In the genomic region with DNA sequence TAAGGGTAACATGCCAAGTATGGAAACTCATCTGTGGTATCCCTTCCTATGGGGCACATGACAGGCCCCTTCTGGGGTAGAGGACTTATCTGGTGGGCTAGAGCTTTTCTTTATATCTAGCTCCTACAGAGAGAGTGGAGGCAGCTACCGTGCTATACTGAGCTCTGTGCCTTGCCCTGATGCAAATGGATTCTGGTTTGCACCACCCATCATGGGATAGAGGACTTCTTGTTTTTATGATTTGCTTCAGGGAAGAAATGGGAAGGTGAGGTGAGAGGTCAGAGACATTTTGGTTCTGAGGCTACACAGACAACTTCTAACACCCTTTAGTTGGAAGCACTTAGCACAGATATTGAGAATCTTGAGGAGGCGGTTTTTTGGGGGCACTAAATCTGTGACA, we compare ENCODE assay signal across 23 mouse cellular contexts.
A peak's percentile ranks its signal among the peaks of the same experiment; 100 is the strongest.
DNase-seq lines count a peak whose midpoint lies in the region; ATAC-seq and TF ChIP-seq lines count a peak whose summit lies in the region.
"Had no signal": no experiment of that assay in that cellular context is flagged by ENCODE, and none has a peak within 500 bp of the region (broad histone marks: within the 10 kb centered on the region; RNA-seq: fewer than 3 reads in every experiment).

No protein-coding gene starts in this region.

- WGBS in liver, adult 2 months = 87% methylated on average over 2 of the region's 2 CpGs

- no peak overlapping the region for H3K27ac ChIP-seq in liver, adult 2 months (replicated peaks; ENCODE audit: insufficient read depth, low read depth, low read length)
- H3K27ac ChIP-seq in ES-Bruce4 (ENCODE audit: insufficient read depth, low read length) = peak overlapping the region; percentile 54; the same call in 1 of the 2 replicates
- H3K27ac ChIP-seq: heart, embryonic 15.5 days; hindbrain, embryonic 13.5 days; layer of hippocampus, adult 2 months; liver, embryonic 14.5 days; neural tube, embryonic 13.5 days; stomach, postnatal 0 days had no signal

- H3K9me3 ChIP-seq in ES-Bruce4 (replicated peaks; ENCODE audit: control insufficient read depth, insufficient read depth, low read length, poor library complexity, severe bottlenecking) = peaks cover 7% of the 10 kb centered on the region

- no peaks in the 10 kb centered on the region for H3K27me3 ChIP-seq in liver, adult 2 months (ENCODE audit: control insufficient read depth, insufficient read depth, low read length)
- no peaks in the 10 kb centered on the region for H3K27me3 ChIP-seq in ES-Bruce4 (ENCODE audit: control insufficient read depth, insufficient read depth, low read length, poor library complexity, severe bottlenecking)
- H3K27me3 ChIP-seq in myocyte (ENCODE audit: control insufficient read depth, insufficient read depth, insufficient read length) = no peaks in the 10 kb centered on the region
- H3K27me3 ChIP-seq: heart, embryonic 15.5 days; hindbrain, embryonic 13.5 days; neural tube, embryonic 13.5 days had no signal

- peak; percentile 61 for ATAC-seq in granulocyte monocyte progenitor cell, adult 5-6 weeks (replicated peaks; ENCODE audit: poor library complexity, severe bottlenecking)

- H3ac ChIP-seq in myocyte (ENCODE audit: control insufficient read depth, insufficient read length) = no peak overlapping the region

- H3K4me3 ChIP-seq in liver, adult 2 months (ENCODE audit: insufficient read depth, low read depth, low read length) = no peak overlapping the region
- H3K4me3 ChIP-seq in ES-Bruce4 (ENCODE audit: low read depth, low read length) = no peak overlapping the region
- H3K4me3 ChIP-seq in myocyte = no peak overlapping the region
- H3K4me3 ChIP-seq: heart, embryonic 15.5 days; hindbrain, embryonic 13.5 days; layer of hippocampus, adult 2 months; neural tube, embryonic 13.5 days had no signal

- H3K36me3 ChIP-seq in liver, adult 2 months (ENCODE audit: control insufficient read depth, insufficient read depth, low read length) = no peaks in the 10 kb centered on the region
- H3K36me3 ChIP-seq in ES-Bruce4 (ENCODE audit: control insufficient read depth, insufficient read depth, low read length, poor library complexity, severe bottlenecking) = no peaks in the 10 kb centered on the region
- no peaks in the 10 kb centered on the region for H3K36me3 ChIP-seq in myocyte (ENCODE audit: control insufficient read depth, insufficient read depth)
- H3K36me3 ChIP-seq: G1E; heart, embryonic 15.5 days; hindbrain, embryonic 13.5 days; neural tube, embryonic 13.5 days had no signal

- no peak for TF ChIP-seq EP300 in ES-Bruce4 (IDR thresholded peaks at IDR 0.05; ENCODE audit: insufficient read depth, low read depth, low read length)

- peak overlapping the region; percentile 24 for H3K4me2 ChIP-seq in myocyte (ENCODE audit: low read depth)
- H3K4me2 ChIP-seq: heart, embryonic 15.5 days; hindbrain, embryonic 13.5 days; neural tube, embryonic 13.5 days had no signal

- peak; percentile 15 for DNase-seq in liver, adult 2 months (ENCODE audit: extremely low read depth, low read depth, low spot score)
- DNase-seq in liver = no peak
- no peak for DNase-seq in cerebellum, adult 18-20 months
- DNase-seq in retina, postnatal 1 day = no peak
- no peak for DNase-seq in thymus, postnatal 25 days
- DNase-seq: adrenal gland, adult 8-10 months; cerebellum, adult 9-11 months; kidney, adult 8-10 months; kidney, postnatal 25 days; midbrain, embryonic 14.5 days; right cerebral cortex, adult 18-20 months; right cerebral cortex, postnatal 4 days; thymus, adult 2 months had no signal

- H3K4me1 ChIP-seq in liver, adult 2 months (ENCODE audit: control insufficient read depth, insufficient read depth, low read length) = peaks cover 6% of the 10 kb centered on the region
- H3K4me1 ChIP-seq in ES-Bruce4 (ENCODE audit: control insufficient read depth, insufficient read depth, low read length) = no peaks in the 10 kb centered on the region
- H3K4me1 ChIP-seq: heart, embryonic 15.5 days; hindbrain, embryonic 13.5 days; neural tube, embryonic 13.5 days had no signal

- no peaks in the 10 kb centered on the region for H3K79me2 ChIP-seq in liver, adult 2 months (ENCODE audit: control insufficient read depth, insufficient read depth, low read length)
- H3K79me2 ChIP-seq in myocyte (ENCODE audit: control insufficient read depth, insufficient read depth) = no peaks in the 10 kb centered on the region

- TF ChIP-seq CTCF in liver, adult 2 months (IDR thresholded peaks at IDR 0.05; ENCODE audit: low read depth, low read length) = no peak
- TF ChIP-seq CTCF in ES-Bruce4 (IDR thresholded peaks at IDR 0.05; ENCODE audit: low read depth, low read length) = no peak

- no peak for TF ChIP-seq POLR2A in liver, adult 2 months (IDR thresholded peaks at IDR 0.05; ENCODE audit: extremely low read depth, insufficient read depth, low read length)
- TF ChIP-seq POLR2A in ES-Bruce4 (IDR thresholded peaks at IDR 0.05; ENCODE audit: insufficient read depth, low read length) (no peak), myocyte (IDR thresholded peaks at IDR 0.05; ENCODE audit: insufficient read length, low read depth) (no peak)

- H3K9ac ChIP-seq in liver, adult 2 months (ENCODE audit: low read depth, low read length) = no peak overlapping the region
- no peak overlapping the region for H3K9ac ChIP-seq in ES-Bruce4 (ENCODE audit: low read depth, poor library complexity, severe bottlenecking)
- H3K9ac ChIP-seq: heart, embryonic 15.5 days; hindbrain, embryonic 13.5 days; liver, embryonic 14.5 days; neural tube, embryonic 13.5 days had no signal

TF ChIP-seq in myocyte, 11 proteins besides CTCF, POLR2A, EP300 and RAD21:
- TF ChIP-seq MYOG (IDR thresholded peaks at IDR 0.05; ENCODE audit: control insufficient read depth in 1 of 3, insufficient read depth in 1 of 3, insufficient read length in 2 of 3, low read depth in 2 of 3) (no peak), REST (IDR thresholded peaks at IDR 0.05; ENCODE audit: insufficient read depth, insufficient read length) (no peak), SRF (IDR thresholded peaks at IDR 0.05; ENCODE audit: control insufficient read depth, insufficient read length, low read depth) (no peak), MAX (IDR thresholded peaks at IDR 0.05; ENCODE audit: low read depth) (no peak), MYOD1 (IDR thresholded peaks at IDR 0.05; ENCODE audit: control insufficient read depth in 1 of 3, insufficient read length in 2 of 3, low read depth in 2 of 3) (no peak), TCF3 (IDR thresholded peaks at IDR 0.05; ENCODE audit: insufficient read length, low read depth) (no peak), CEBPB (IDR thresholded peaks at IDR 0.05; ENCODE audit: insufficient read depth, poor library complexity, severe bottlenecking) (no peak), TCF12 (IDR thresholded peaks at IDR 0.05; ENCODE audit: insufficient read depth, poor library complexity, severe bottlenecking) (no peak), POLR2AphosphoS2 (IDR thresholded peaks at IDR 0.05; ENCODE audit: insufficient read length, low read depth) (no peak), USF1 (IDR thresholded peaks at IDR 0.05; ENCODE audit: low read depth) (no peak), E2F4 (IDR thresholded peaks at IDR 0.05; ENCODE audit: insufficient read depth) (no peak)
TF ChIP-seq in myocyte: peak in this region for 0.
